Mouse (Mus musculus) lung, adult 2 months (tissue): ENCODE results near the gene Olfr1124. TPM values are rescaled to one million over a fixed set of nuclear protein-coding genes. Genes with fewer than 3 reads are reported as not detected.

Experiments used
- DNase-seq: peaks from one replicate; pipeline ENCODE4 v3.0.0; 2022
- H3K4me1 ChIP-seq: fragments of 200-500 bp; 2 replicates; pipeline ENCODE4 v1.6.1; 2011; ENCODE audit warnings: low read length; ENCODE audit not compliant: control insufficient read depth, insufficient read depth
- H3K4me3 ChIP-seq: fragments of 200-500 bp; replicated peaks from 2 replicates; pipeline ENCODE3; 2011; ENCODE audit warnings: low read depth, mild to moderate bottlenecking, control low read depth, low read length; ENCODE audit errors: extremely low read depth
- CTCF ChIP-seq: fragments of 200-500 bp; IDR thresholded peaks from 2 replicates; pipeline ENCODE4 v1.5.1; 2011; ENCODE audit warnings: mild to moderate bottlenecking, low read length, control low read depth; ENCODE audit not compliant: insufficient read depth
- POLR2A ChIP-seq: fragments of 200-500 bp; IDR thresholded peaks from 2 replicates; pipeline ENCODE4 v1.6.1; 2011; ENCODE audit warnings: low read depth, mild to moderate bottlenecking, control low read depth, low read length, borderline replicate concordance; ENCODE audit errors: extremely low read depth
- WGBS: fragments of 180-500 bp; shearing (Covaris S2); methylation state at CpG from one replicate; pipeline ENCODE4 v1.1.7; 2018; 5-methylcytosine and 5-hydroxymethylcytosine counted together
- polyA plus RNA-seq: library from polyadenylated mRNA; depleted of rRNA; stranded (reverse); fragments of >200 nt; gene quantifications from 2 replicates; pipeline ENCODE4 v1.2.3, GENCODE M21; 2012; rRNA removed

Gene Olfr1124
- polyA plus RNA-seq, 1 experiment: not detected

DNA sequence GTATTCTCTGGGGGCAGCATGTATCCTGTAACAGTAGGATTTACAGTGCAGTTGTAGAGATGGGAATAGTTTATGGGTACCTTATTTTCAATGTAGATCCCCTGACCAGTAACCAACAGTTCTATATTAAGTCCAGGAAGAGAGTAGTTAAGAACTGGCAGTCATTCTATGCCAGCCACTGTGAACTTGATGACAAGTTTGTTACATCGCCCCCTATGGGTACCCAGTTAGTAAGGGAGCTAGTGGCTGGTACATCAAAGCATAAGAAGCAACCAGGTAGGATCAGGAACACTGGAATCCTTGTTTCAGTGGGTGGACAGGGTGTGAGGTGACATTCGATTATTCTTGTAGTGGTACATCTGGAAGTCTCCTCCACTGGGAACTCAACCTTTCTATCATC is 52.2 kb downstream of the Olfr1124 start:
- WGBS: 59% methylated on average over 2 of the region's 2 CpGs
- Histone ChIP-seq H3K4me1 (no peaks in the 10 kb centered on the region), H3K4me3 (no peak overlapping the region)
- TF ChIP-seq CTCF (no peak), POLR2A (no peak)
- DNase-seq: no peak

Other genes starting within 250 kb of the Olfr1124 start
- gene Olfr1112, start 242.5 kb upstream of the Olfr1124 start, polyA plus RNA-seq: not detected in 2 replicates
- gene Olfr1113, start 221.3 kb upstream of the Olfr1124 start, polyA plus RNA-seq: not detected in 2 replicates
- gene Olfr1115, start 182.3 kb upstream of the Olfr1124 start, polyA plus RNA-seq: not detected in 2 replicates
- gene Olfr1116, start 162.7 kb upstream of the Olfr1124 start, polyA plus RNA-seq: not detected in 2 replicates
- not detected in 2 replicates for gene Olfr1118, start 122.7 kb upstream of the Olfr1124 start, polyA plus RNA-seq
- not detected in 2 replicates for gene Olfr1120, start 75.5 kb upstream of the Olfr1124 start, polyA plus RNA-seq
- gene Olfr1121, start 60.4 kb upstream of the Olfr1124 start, polyA plus RNA-seq: not detected in 2 replicates
- gene Olfr1122, start 44.4 kb upstream of the Olfr1124 start, polyA plus RNA-seq: not detected in 2 replicates
- not detected in 2 replicates for gene Olfr1123, start 13.6 kb upstream of the Olfr1124 start, polyA plus RNA-seq
- gene Olfr1126, start 23.7 kb downstream of the Olfr1124 start, polyA plus RNA-seq: not detected in 2 replicates
- not detected in 2 replicates for gene Pramel7, start 66.8 kb downstream of the Olfr1124 start, polyA plus RNA-seq
- gene Pramel6, start 76.3 kb downstream of the Olfr1124 start, polyA plus RNA-seq: not detected in 2 replicates
- not detected in 2 replicates for gene Olfr153, start 101.5 kb downstream of the Olfr1124 start, polyA plus RNA-seq
- not detected in 2 replicates for gene Olfr1128, start 115.3 kb downstream of the Olfr1124 start, polyA plus RNA-seq
- not detected in 2 replicates for gene Olfr1129, start 143.6 kb downstream of the Olfr1124 start, polyA plus RNA-seq
- not detected in 2 replicates for gene Olfr1130, start 175.9 kb downstream of the Olfr1124 start, polyA plus RNA-seq
- gene Olfr1131, start 196.8 kb downstream of the Olfr1124 start, polyA plus RNA-seq: not detected in 2 replicates
- not detected in 2 replicates for gene Olfr1132, start 207.3 kb downstream of the Olfr1124 start, polyA plus RNA-seq
- not detected in 2 replicates for gene Olfr1133, start 217.1 kb downstream of the Olfr1124 start, polyA plus RNA-seq
- not detected in 2 replicates for gene Olfr1134, start 228.2 kb downstream of the Olfr1124 start, polyA plus RNA-seq
- gene Olfr1135, start 243.4 kb downstream of the Olfr1124 start, polyA plus RNA-seq: not detected in 2 replicates